Mouse (Mus musculus) embryonic facial prominence, embryonic 15.5 days (tissue): ENCODE results near the gene Ccnl1. TPM values are rescaled to one million over a fixed set of nuclear protein-coding genes. Genes with fewer than 3 reads are reported as not detected.

Source experiments
- ATAC-seq: fragments of 200-750 bp; cut with Nextera tagmentation; 2 replicates; pipeline ENCODE4 v1.8.0; 2017; ENCODE audit warnings: low read depth, moderate TSS enrichment; ENCODE audit not compliant: insufficient number of reproducible peaks, low FRiP score, low TSS enrichment
- H3K27ac ChIP-seq: fragments of 300-500 bp; sonication (generic); replicated peaks from 2 replicates; pipeline ENCODE4 v1.5.1; 2015; ENCODE audit warnings: mild to moderate bottlenecking, inconsistent platforms
- H3K27me3 ChIP-seq: fragments of 300-500 bp; sonication (generic); 2 replicates; pipeline ENCODE4 v1.6.1; 2015; ENCODE audit warnings: inconsistent platforms
- H3K36me3 ChIP-seq: fragments of 300-500 bp; sonication (generic); 2 replicates; pipeline ENCODE4 v1.6.1; 2015; ENCODE audit warnings: mild to moderate bottlenecking, inconsistent platforms
- H3K4me1 ChIP-seq: fragments of 300-500 bp; sonication (generic); 2 replicates; pipeline ENCODE4 v1.6.1; 2015; ENCODE audit warnings: inconsistent platforms
- H3K4me2 ChIP-seq: fragments of 300-500 bp; sonication (generic); replicated peaks from 2 replicates; pipeline ENCODE4 v1.6.1; 2015; ENCODE audit warnings: mild to moderate bottlenecking, inconsistent platforms
- H3K4me3 ChIP-seq: fragments of 300-500 bp; sonication (generic); replicated peaks from 2 replicates; pipeline ENCODE4 v1.5.1; 2015; ENCODE audit warnings: mild to moderate bottlenecking, inconsistent platforms
- H3K9ac ChIP-seq: fragments of 300-500 bp; sonication (generic); 2 replicates; pipeline ENCODE4 v1.6.1; 2015; ENCODE audit warnings: inconsistent platforms
- H3K9me3 ChIP-seq: fragments of 300-500 bp; sonication (generic); replicated peaks from 2 replicates; pipeline ENCODE4 v1.6.1; 2016; ENCODE audit warnings: inconsistent platforms
- WGBS: fragments of 180-500 bp; shearing (Covaris S2); methylation state at CpG from one replicate; pipeline ENCODE4 v1.1.7; 2015; 5-methylcytosine and 5-hydroxymethylcytosine counted together
- polyA plus RNA-seq: library from polyadenylated mRNA; unstranded; fragments of >200 nt; fragmentation: Nextera tagmentation; extraction: Ambion mirVana; gene quantifications from 2 replicates; pipeline ENCODE4 v1.2.1, GENCODE M21; 2015

Gene Ccnl1
- 106 and 107 TPM in 2 replicates for polyA plus RNA-seq

DNA sequence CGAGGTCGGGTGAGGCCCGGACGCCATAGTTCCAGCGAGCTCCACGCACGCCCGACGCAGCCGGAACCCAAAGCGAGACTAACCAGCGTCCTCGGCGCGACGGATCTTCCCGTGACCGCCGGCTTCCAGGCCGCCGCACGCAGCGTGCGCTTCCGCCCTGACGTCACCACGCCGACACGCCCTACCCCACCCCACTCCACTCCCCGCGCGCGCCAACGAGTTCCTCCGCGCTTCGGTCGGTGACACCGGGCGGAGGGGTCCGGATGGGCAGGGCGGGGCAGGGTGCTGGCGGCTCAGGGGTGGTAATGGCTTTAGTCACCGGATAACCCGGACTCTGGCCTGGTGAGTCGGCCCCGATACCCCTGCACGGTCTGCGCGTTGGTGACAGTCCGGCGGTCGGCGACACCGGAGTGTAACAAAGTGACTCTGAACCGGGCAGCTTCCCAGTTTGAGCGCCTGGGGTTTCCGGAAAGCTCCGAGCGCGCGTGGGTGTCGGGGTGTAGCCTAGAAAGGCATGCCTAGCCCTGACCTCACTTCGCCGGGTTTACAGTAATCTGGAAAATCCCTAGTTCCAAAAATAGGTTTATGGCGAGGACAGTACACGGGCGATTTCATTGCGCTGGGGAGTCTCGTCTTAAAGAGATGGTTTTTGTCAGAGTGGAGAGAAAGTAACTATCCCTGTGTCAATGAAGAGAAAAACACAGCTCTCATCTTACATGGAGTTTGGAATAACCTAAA, at the start of gene Ccnl1:
Ccnl1 (minus strand) TSS at position 148 of the 738 bp plus-strand sequence.
- no peaks in the 10 kb centered on the region for H3K27me3 ChIP-seq
- peak within 1 kb of the TSS; percentile 57 for H3K4me2 ChIP-seq
- peak within 1 kb of the TSS; percentile 99 for H3K27ac ChIP-seq
- peak within 1 kb of the TSS; percentile 98 for H3K4me3 ChIP-seq
- ATAC-seq, result peak; percentile 96
- H3K9me3 ChIP-seq, result no peaks in the 10 kb centered on the region
- H3K4me1 ChIP-seq, result peaks cover 26% of the 10 kb centered on the region
- WGBS, result under 1% methylated on average over 70 of the region's 70 CpGs
- H3K36me3 ChIP-seq, result peaks cover 13% of the 10 kb centered on the region
- peak within 1 kb of the TSS; percentile 100 for H3K9ac ChIP-seq

- Histone ChIP-seq H3K4me3 (no peak overlapping the region), H3K36me3 (no peaks in the 10 kb centered on the region), H3K27me3 (no peaks in the 10 kb centered on the region), H3K27ac (no peak overlapping the region), H3K4me1 (no peaks in the 10 kb centered on the region), H3K9me3 (no peaks in the 10 kb centered on the region), H3K4me2 (no peak overlapping the region), H3K9ac (no peak overlapping the region)
- 82% methylated on average over 4 of the region's 4 CpGs for WGBS
- ATAC-seq, result no peak
These were observed 46.9 kb upstream of the Ccnl1 start for GRCm38 (mm10) chr3:66004989-66005388.

DNA sequence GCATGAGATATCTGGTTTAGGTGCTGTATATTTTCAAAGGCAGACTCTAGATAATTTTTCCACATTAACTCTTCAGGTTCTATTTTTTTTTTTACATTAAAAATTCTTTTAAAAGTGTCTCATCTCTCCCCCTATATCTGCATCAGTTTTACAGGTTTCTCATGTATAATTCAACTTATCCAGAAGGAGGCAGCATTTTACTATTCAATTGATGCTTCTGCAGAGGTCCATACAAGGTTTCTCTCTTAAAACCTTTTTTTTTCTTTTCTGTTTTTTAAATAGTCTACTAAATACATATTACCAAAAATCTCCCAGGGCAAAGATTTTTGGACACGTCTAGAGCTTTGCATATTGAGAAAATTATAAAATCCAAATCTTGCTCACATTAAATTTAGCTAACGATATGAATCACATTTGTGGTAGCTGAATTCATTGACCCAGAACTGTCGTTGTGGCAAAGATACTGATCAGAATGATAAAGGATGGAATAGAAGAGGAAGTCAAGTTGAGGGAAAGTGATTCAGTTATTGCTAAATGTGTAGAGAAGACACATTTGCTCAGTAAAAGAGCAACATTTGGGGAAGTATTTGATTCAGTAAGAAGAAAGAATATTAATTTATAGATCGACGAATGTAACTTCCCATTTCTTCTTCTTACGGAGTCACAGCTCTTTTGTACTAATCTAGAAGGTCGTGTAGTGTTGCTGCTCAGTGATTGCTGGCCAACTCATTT, 46.3 kb upstream of the Ccnl1 start:
- 67% methylated on average over 7 of the region's 7 CpGs for WGBS

DNA sequence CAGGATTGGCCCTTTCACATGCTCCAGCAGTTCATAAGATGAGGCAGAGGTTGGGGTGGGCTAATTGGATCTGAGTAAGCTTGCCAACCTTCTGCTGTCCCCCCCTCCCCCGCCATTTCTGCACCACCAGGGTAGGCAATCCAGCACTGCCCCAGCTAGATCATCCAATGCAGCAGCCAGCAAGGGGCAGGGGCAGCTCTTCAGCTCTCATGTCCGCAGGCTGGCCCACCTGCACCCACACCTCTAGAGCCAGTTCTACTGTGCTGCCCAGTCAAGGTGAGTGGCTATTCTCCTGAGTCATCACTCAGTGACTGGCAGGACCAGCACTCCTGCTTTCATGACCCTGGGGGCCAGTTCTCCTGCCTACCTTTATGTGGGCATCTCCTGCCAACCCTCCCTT, 42.4 kb upstream of the Ccnl1 start:
- ATAC-seq, result no peak
- Histone ChIP-seq H3K4me1 (no peaks in the 10 kb centered on the region), H3K9me3 (no peaks in the 10 kb centered on the region), H3K27me3 (no peaks in the 10 kb centered on the region), H3K9ac (no peak overlapping the region), H3K36me3 (no peaks in the 10 kb centered on the region), H3K4me3 (no peak overlapping the region), H3K27ac (no peak overlapping the region), H3K4me2 (no peak overlapping the region)
- WGBS, result 83% methylated on average over 2 of the region's 2 CpGs

More for the DNA sequence above, 46.3 kb upstream of the Ccnl1 start:
- Histone ChIP-seq H3K4me2 (no peak overlapping the region), H3K36me3 (no peaks in the 10 kb centered on the region), H3K4me3 (no peak overlapping the region), H3K9ac (no peak overlapping the region), H3K27ac (no peak overlapping the region), H3K9me3 (no peaks in the 10 kb centered on the region), H3K4me1 (no peaks in the 10 kb centered on the region), H3K27me3 (no peaks in the 10 kb centered on the region)
- no peak for ATAC-seq

DNA sequence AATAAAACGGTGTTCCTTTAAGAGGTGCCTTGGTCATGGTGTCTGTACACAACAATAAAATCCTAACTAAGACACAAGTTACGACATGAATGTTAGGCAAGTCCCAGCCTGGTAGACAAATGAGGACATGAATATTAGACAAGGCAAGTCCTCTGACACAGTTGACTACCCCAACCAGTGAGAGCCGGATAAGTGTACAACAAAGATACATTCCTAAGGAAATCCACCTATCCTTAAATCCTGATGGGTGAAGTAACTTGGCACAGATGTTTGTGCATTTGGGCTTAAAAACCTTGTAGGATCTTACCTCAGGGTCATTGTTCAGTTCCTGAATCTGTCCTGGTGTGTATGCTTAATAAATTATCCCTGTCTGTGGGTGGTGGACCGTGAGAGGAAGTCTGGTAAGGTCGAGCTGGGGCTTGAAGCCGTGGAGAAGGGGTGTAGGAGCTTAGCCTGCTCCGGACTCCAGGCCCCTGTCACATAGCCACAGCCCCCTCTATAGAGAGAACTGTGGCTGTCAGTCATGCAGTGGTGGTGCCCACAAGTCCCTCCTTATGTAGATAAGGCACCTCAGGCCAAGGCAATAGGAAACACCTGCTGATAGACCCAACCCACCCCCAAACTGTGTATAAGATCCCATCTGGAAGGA, 39.4 kb upstream of the Ccnl1 start:
- Histone ChIP-seq H3K4me2 (no peak overlapping the region), H3K4me3 (no peak overlapping the region), H3K4me1 (no peaks in the 10 kb centered on the region), H3K9ac (no peak overlapping the region), H3K36me3 (no peaks in the 10 kb centered on the region), H3K9me3 (no peaks in the 10 kb centered on the region), H3K27me3 (no peaks in the 10 kb centered on the region), H3K27ac (no peak overlapping the region)
- 63% methylated on average over 7 of the region's 7 CpGs for WGBS
- ATAC-seq, result no peak

- Histone ChIP-seq H3K27ac (no peak overlapping the region), H3K4me1 (no peaks in the 10 kb centered on the region), H3K27me3 (no peaks in the 10 kb centered on the region), H3K4me3 (no peak overlapping the region), H3K4me2 (no peak overlapping the region), H3K9ac (no peak overlapping the region), H3K36me3 (no peaks in the 10 kb centered on the region), H3K9me3 (no peaks in the 10 kb centered on the region)
- ATAC-seq, result no peak
- 70% methylated on average over 11 of the region's 11 CpGs for WGBS
These were observed 34.6 kb upstream of the Ccnl1 start for GRCm38 (mm10) chr3:65992395-65993340.

GRCm38 (mm10) chr3:65990957-65991646, 33.1 kb upstream of the Ccnl1 start:
- no peak for ATAC-seq
- Histone ChIP-seq H3K4me2 (no peak overlapping the region), H3K4me1 (no peaks in the 10 kb centered on the region), H3K9ac (no peak overlapping the region), H3K9me3 (no peaks in the 10 kb centered on the region), H3K36me3 (no peaks in the 10 kb centered on the region), H3K4me3 (no peak overlapping the region), H3K27me3 (no peaks in the 10 kb centered on the region), H3K27ac (no peak overlapping the region)
- WGBS, result 13% methylated on average over 3 of the region's 3 CpGs

DNA sequence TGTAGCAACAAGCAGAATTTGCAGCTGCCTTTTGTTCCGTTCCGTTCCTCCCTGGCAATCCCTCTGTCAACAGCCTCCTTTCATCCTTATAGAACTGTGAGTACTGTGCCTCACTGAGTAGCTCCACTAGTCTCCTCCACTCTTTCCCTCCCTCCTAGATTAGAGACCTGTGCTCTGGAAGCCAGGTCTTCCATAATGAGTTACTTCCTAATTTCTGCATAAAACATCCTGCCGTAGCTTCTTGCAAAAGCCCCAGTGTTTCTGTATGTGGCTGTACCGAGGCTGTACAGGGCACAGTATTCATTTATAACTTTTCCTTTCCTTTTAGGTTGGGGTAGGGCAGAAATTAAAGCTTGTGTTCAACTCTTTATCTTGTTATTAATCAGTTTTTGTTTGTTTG, 32.5 kb upstream of the Ccnl1 start:
- Histone ChIP-seq H3K27me3 (no peaks in the 10 kb centered on the region), H3K4me1 (no peaks in the 10 kb centered on the region), H3K9me3 (no peaks in the 10 kb centered on the region), H3K36me3 (no peaks in the 10 kb centered on the region), H3K9ac (no peak overlapping the region), H3K4me3 (no peak overlapping the region), H3K4me2 (no peak overlapping the region), H3K27ac (no peak overlapping the region)
- 74% methylated on average over 4 of the region's 4 CpGs for WGBS
- no peak for ATAC-seq

DNA sequence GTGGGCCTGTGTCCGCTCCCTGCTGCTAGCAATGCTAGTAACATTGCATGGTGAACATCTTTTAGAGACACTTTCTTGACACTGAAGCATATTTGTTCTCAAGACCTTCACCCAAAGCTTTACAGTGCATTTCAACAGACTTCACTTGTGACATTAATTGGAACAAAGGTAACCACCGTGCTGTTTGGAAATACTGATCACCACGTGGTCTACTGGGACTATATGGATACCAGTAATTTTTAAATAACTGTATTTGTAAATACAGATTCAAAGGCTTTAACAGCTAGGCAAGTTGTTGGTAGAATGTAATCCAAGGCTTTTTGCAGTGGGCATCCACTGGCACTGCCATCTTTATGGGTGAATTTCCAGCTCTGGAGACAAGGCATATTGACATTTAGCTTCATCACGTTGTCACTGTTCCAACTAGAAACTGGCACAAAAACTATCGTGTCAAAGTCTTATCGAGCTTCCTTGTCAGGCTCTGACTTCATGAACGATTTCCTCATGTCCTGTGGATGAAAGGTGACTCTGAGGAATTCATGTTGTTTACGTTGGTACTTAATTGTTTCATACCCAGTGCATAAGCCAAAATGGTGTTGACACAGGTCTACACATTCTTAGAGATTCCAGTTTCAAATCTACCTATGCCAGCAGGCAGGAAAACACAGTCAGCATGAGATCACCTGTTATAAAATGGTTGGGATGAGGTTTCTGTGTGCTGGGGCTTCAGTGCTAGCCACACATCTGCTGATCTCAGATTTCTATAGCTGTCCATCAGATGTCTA, 30.9 kb upstream of the Ccnl1 start:
- Histone ChIP-seq H3K27ac (no peak overlapping the region), H3K9me3 (no peaks in the 10 kb centered on the region), H3K4me2 (no peak overlapping the region), H3K4me3 (no peak overlapping the region), H3K4me1 (no peaks in the 10 kb centered on the region), H3K36me3 (no peaks in the 10 kb centered on the region), H3K9ac (no peak overlapping the region), H3K27me3 (no peaks in the 10 kb centered on the region)
- WGBS, result 70% methylated on average over 8 of the region's 8 CpGs
- no peak for ATAC-seq

GRCm38 (mm10) chr3:65976296-65976695, 18.2 kb upstream of the Ccnl1 start:
- Histone ChIP-seq H3K27me3 (no peaks in the 10 kb centered on the region), H3K9ac (no peak overlapping the region), H3K9me3 (no peaks in the 10 kb centered on the region), H3K36me3 (no peaks in the 10 kb centered on the region), H3K27ac (no peak overlapping the region), H3K4me3 (no peak overlapping the region), H3K4me1 (peaks cover 12% of the 10 kb centered on the region; the same call in 1 of the 2 replicates), H3K4me2 (no peak overlapping the region)
- ATAC-seq, result no peak
- 48% methylated on average over 3 of the region's 3 CpGs for WGBS
